ENCODE assay signal across 8 mouse cellular contexts in genomic region chr11:75781919-75782318, GRCm38 (mm10). TPM values are rescaled to one million over a fixed set of nuclear protein-coding genes. Genes with fewer than 3 reads are reported as not detected.
DNase-seq lines count a peak whose midpoint lies in the region; ATAC-seq and TF ChIP-seq lines count a peak whose summit lies in the region.
"Had no signal": no experiment of that assay in that cellular context is flagged by ENCODE, and none has a peak within 500 bp of the region (broad histone marks: within the 10 kb centered on the region; RNA-seq: fewer than 3 reads in every experiment).

No protein-coding gene starts in this region.

- TF ChIP-seq CTCF in layer of hippocampus, adult 2 months (conservative IDR thresholded peaks at IDR 0.05): peak; percentile 88

- no peak overlapping the region for H3K4me2 ChIP-seq in heart, embryonic 15.5 days
- H3K4me2 ChIP-seq: limb, embryonic 15.5 days had no signal

- peak; percentile 73 for DNase-seq in ES-CJ7 (ENCODE audit: low read depth, low spot score)
- DNase-seq in adrenal gland, adult 2 months: peak; percentile 82
- peak; percentile 81 for DNase-seq in embryo, embryonic 9.5 days (ENCODE audit: extremely low spot score)
- DNase-seq in layer of hippocampus, adult 2 months (ENCODE audit: low spot score in 2 of 2): peak in 1 of 2 experiments; percentile 57
- DNase-seq in skeletal muscle tissue, adult 2 months (ENCODE audit: low read depth, low spot score): peak; percentile 51

- H3K9me3 ChIP-seq in heart, embryonic 15.5 days (replicated peaks): no peaks in the 10 kb centered on the region
- H3K9me3 ChIP-seq: limb, embryonic 15.5 days had no signal

- H3K27me3 ChIP-seq in heart, embryonic 15.5 days: no peaks in the 10 kb centered on the region
- H3K27me3 ChIP-seq: limb, embryonic 15.5 days had no signal

- H3K9ac ChIP-seq in heart, embryonic 15.5 days: no peak overlapping the region
- H3K9ac ChIP-seq: limb, embryonic 15.5 days had no signal

- ATAC-seq in heart, embryonic 15.5 days (replicated peaks; ENCODE audit: insufficient number of reproducible peaks, insufficient read depth, low FRiP score, low read depth): peak; percentile 66; the same call in 1 of the 2 replicates
- ATAC-seq in megakaryocyte progenitor cell, adult 5-6 weeks (replicated peaks; ENCODE audit: poor library complexity): peak; percentile 82

- WGBS in heart, embryonic 15.5 days: 19% methylated on average over 6 of the region's 6 CpGs

- H3K4me3 ChIP-seq in heart, embryonic 15.5 days: no peak overlapping the region
- no peak overlapping the region for H3K4me3 ChIP-seq in layer of hippocampus, adult 2 months
- H3K4me3 ChIP-seq: limb, embryonic 15.5 days had no signal

- no peak overlapping the region for H3K27ac ChIP-seq in heart, embryonic 15.5 days
- H3K27ac ChIP-seq in layer of hippocampus, adult 2 months: no peak overlapping the region
- H3K27ac ChIP-seq: limb, embryonic 15.5 days had no signal

- no peaks in the 10 kb centered on the region for H3K36me3 ChIP-seq in heart, embryonic 15.5 days
- H3K36me3 ChIP-seq: limb, embryonic 15.5 days had no signal

- H3K4me1 ChIP-seq in heart, embryonic 15.5 days (replicated peaks): no peaks in the 10 kb centered on the region

RNA-seq across cellular contexts. Expression of gene Doc2b, which starts 13.9 kb away (rescaled TPM):
- total RNA-seq in adrenal gland, adult 2 months (2021): 10 to 100 TPM; 10.6 to 23.5 TPM
- polyA plus RNA-seq in adrenal gland, adult 2 months (2012; rRNA removed): 9.5 and 13.9 TPM in 2 replicates
- 0.13 and 0.51 TPM in 2 replicates for polyA plus RNA-seq in heart, embryonic 15.5 days (2015; fragmentation: Nextera tagmentation; extraction: Ambion mirVana)
- total RNA-seq in layer of hippocampus, adult 2 months (2021): 10 to 100 TPM; 92.6 to 93.1 TPM
- total RNA-seq in megakaryocyte progenitor cell, adult 5-6 weeks (2015): not detected in 2 replicates
- not detected in 2 replicates for total RNA-seq in megakaryocyte progenitor cell, adult 5-6 weeks (2017)

RNA-seq across cellular contexts. Expression of gene Ywhae, which starts 49.2 kb away (rescaled TPM):
- total RNA-seq in adrenal gland, adult 2 months (2021): 100 to 1,000 TPM; 656 to 668 TPM
- polyA plus RNA-seq in adrenal gland, adult 2 months (2012; rRNA removed): 41.3 and 57.3 TPM in 2 replicates
- 611 and 667 TPM in 2 replicates for polyA plus RNA-seq in heart, embryonic 15.5 days (2015; fragmentation: Nextera tagmentation; extraction: Ambion mirVana)
- total RNA-seq in layer of hippocampus, adult 2 months (2021): 1,000 to 10,000 TPM; 1,140 to 1,236 TPM
- 610 and 625 TPM in 2 replicates for total RNA-seq in megakaryocyte progenitor cell, adult 5-6 weeks (2015)
- 325 and 442 TPM in 2 replicates for total RNA-seq in megakaryocyte progenitor cell, adult 5-6 weeks (2017)

Comparison
In these comparisons a context has a peak if more than half of its experiments do, and no peak if none do; other contexts are left out.
1. RNA of gene Doc2b, which starts 13.9 kb away (total RNA-seq): 92.6 to 93.1 TPM in layer of hippocampus, adult 2 months and 10.6 to 23.5 TPM in adrenal gland, adult 2 months; not detected in megakaryocyte progenitor cell, adult 5-6 weeks; every median in the first group is over 10 times any median in the second.